Mouse (Mus musculus): ENCODE measurements around the gene Slc25a30. TPM values are rescaled to one million over a fixed set of nuclear protein-coding genes. Genes with fewer than 3 reads are reported as not detected.
"Not testable (repeated sequence)": the region's sequence is repeated elsewhere in the genome, so short reads cannot be mapped to it uniquely, and the experiment has no call there.

Slc25a30 gene
- polyA plus RNA-seq, 1 experiment from 2014 or later, result 3.6 TPM

GRCm38 (mm10) chr14:75832982-75833381, 46.1 kb upstream of the Slc25a30 start:
- Histone ChIP-seq H3K27ac (ENCODE audit: low read length) (peak overlapping the region; percentile 100), H3K9me3 (ENCODE audit: low read length) (no peaks in the 10 kb centered on the region), H3K4me3 (ENCODE audit: low read depth, low read length) (no peak overlapping the region), H3K4me2 (replicated peaks; ENCODE audit: low read depth, low read length) (peak overlapping the region; percentile 95), H3K27me3 (replicated peaks; ENCODE audit: insufficient read depth, low read length) (no peaks in the 10 kb centered on the region), H3K36me3 (ENCODE audit: insufficient read depth, low read length) (no peaks in the 10 kb centered on the region), H3K4me1 (ENCODE audit: insufficient read depth, low read depth, low read length) (peaks cover 13% of the 10 kb centered on the region; the same call in 1 of the 2 replicates), H3K9ac (replicated peaks; ENCODE audit: low read depth) (peak overlapping the region; percentile 5; the same call in 1 of the 2 replicates)
- peak; percentile 60 for DNase-seq (ENCODE audit: low spot score)
- no peak for ATAC-seq
- WGBS, result 33% methylated on average over 4 of the region's 4 CpGs
- TF ChIP-seq CTCF (IDR thresholded peaks at IDR 0.05), result no peak
- TF ChIP-seq EP300 (IDR thresholded peaks at IDR 0.05), result no peak

GRCm38 (mm10) chr14:75832031-75832430, 45.2 kb upstream of the Slc25a30 start:
- DNase-seq (ENCODE audit: low spot score) (peak; percentile 59), ATAC-seq (no peak)
- H3K4me3 ChIP-seq (ENCODE audit: low read depth, low read length), result no peak overlapping the region
- no peak overlapping the region for H3K9ac ChIP-seq (replicated peaks; ENCODE audit: low read depth)
- H3K4me2 ChIP-seq (replicated peaks; ENCODE audit: low read depth, low read length), result no peak overlapping the region
- 81% methylated on average over 2 of the region's 2 CpGs for WGBS
- H3K27me3 ChIP-seq (replicated peaks; ENCODE audit: insufficient read depth, low read length), result no peaks in the 10 kb centered on the region
- H3K36me3 ChIP-seq (ENCODE audit: insufficient read depth, low read length), result no peaks in the 10 kb centered on the region
- no peaks in the 10 kb centered on the region for H3K9me3 ChIP-seq (ENCODE audit: low read length)
- no peak overlapping the region for H3K27ac ChIP-seq (ENCODE audit: low read length)
- TF ChIP-seq EP300 (IDR thresholded peaks at IDR 0.05) (peak; percentile 53; the same call in 1 of the 2 replicates), CTCF (IDR thresholded peaks at IDR 0.05) (no peak)
- peaks cover 13% of the 10 kb centered on the region; the same call in 1 of the 2 replicates for H3K4me1 ChIP-seq (ENCODE audit: insufficient read depth, low read depth, low read length)

- H3K4me3 ChIP-seq (ENCODE audit: low read depth, low read length); H3K4me2 ChIP-seq (replicated peaks; ENCODE audit: low read depth, low read length); DNase-seq (ENCODE audit: low spot score); ATAC-seq; H3K9me3 ChIP-seq (ENCODE audit: low read length); H3K36me3 ChIP-seq (ENCODE audit: insufficient read depth, low read length); H3K27me3 ChIP-seq (replicated peaks; ENCODE audit: insufficient read depth, low read length); H3K9ac ChIP-seq (replicated peaks; ENCODE audit: low read depth); H3K27ac ChIP-seq (ENCODE audit: low read length): not testable (repeated sequence)
- H3K4me1 ChIP-seq (ENCODE audit: insufficient read depth, low read depth, low read length), result peaks cover 13% of the 10 kb centered on the region; the same call in 1 of the 2 replicates
- 59% methylated on average over 14 of the region's 14 CpGs for WGBS
These were observed 43.0 kb upstream of the Slc25a30 start for GRCm38 (mm10) chr14:75829817-75830216.

- H3K36me3 ChIP-seq (ENCODE audit: insufficient read depth, low read length), result no peaks in the 10 kb centered on the region
- H3K4me1 ChIP-seq (ENCODE audit: insufficient read depth, low read depth, low read length), result peaks cover 13% of the 10 kb centered on the region; the same call in 1 of the 2 replicates
- no peak overlapping the region for H3K27ac ChIP-seq (ENCODE audit: low read length)
- no peaks in the 10 kb centered on the region for H3K9me3 ChIP-seq (ENCODE audit: low read length)
- ATAC-seq, result peak; percentile 40
- no peak overlapping the region; the same call in 1 of the 2 replicates for H3K9ac ChIP-seq (replicated peaks; ENCODE audit: low read depth)
- H3K4me3 ChIP-seq (ENCODE audit: low read depth, low read length), result peak overlapping the region; percentile 25
- no peaks in the 10 kb centered on the region for H3K27me3 ChIP-seq (replicated peaks; ENCODE audit: insufficient read depth, low read length)
- DNase-seq (ENCODE audit: low spot score), result peak; percentile 88
- H3K4me2 ChIP-seq (replicated peaks; ENCODE audit: low read depth, low read length), result peak overlapping the region; percentile 56
- 4% methylated on average over 32 of the region's 32 CpGs for WGBS
- TF ChIP-seq CTCF (IDR thresholded peaks at IDR 0.05), result peak; percentile 97
- TF ChIP-seq EP300 (IDR thresholded peaks at IDR 0.05), result peak; percentile 37; the same call in 1 of the 2 replicates
These were observed 42.3 kb upstream of the Slc25a30 start for GRCm38 (mm10) chr14:75828866-75829806.

GRCm38 (mm10) chr14:75828221-75828620, 41.4 kb upstream of the Slc25a30 start:
- Histone ChIP-seq H3K27me3 (replicated peaks; ENCODE audit: insufficient read depth, low read length) (no peaks in the 10 kb centered on the region), H3K4me1 (ENCODE audit: insufficient read depth, low read depth, low read length) (peaks cover 9% of the 10 kb centered on the region; the same call in 1 of the 2 replicates), H3K27ac (ENCODE audit: low read length) (no peak overlapping the region), H3K9ac (replicated peaks; ENCODE audit: low read depth) (no peak overlapping the region), H3K4me3 (ENCODE audit: low read depth, low read length) (0 out of 2 replicates have a peak overlapping the region, but pooled peaks have one; percentile 25), H3K36me3 (ENCODE audit: insufficient read depth, low read length) (no peaks in the 10 kb centered on the region), H3K9me3 (ENCODE audit: low read length) (no peaks in the 10 kb centered on the region), H3K4me2 (replicated peaks; ENCODE audit: low read depth, low read length) (peak overlapping the region; percentile 56; the same call in 1 of the 2 replicates)
- DNase-seq (ENCODE audit: low spot score) (no peak), ATAC-seq (peak; percentile 22; the same call in 1 of the 2 replicates)
- no peak for TF ChIP-seq CTCF (IDR thresholded peaks at IDR 0.05)
- TF ChIP-seq EP300 (IDR thresholded peaks at IDR 0.05), result no peak
- 36% methylated on average over 11 of the region's 11 CpGs for WGBS

- no peaks in the 10 kb centered on the region for H3K27me3 ChIP-seq (replicated peaks; ENCODE audit: insufficient read depth, low read length)
- WGBS, result 57% methylated on average over 3 of the region's 3 CpGs
- no peak overlapping the region for H3K4me2 ChIP-seq (replicated peaks; ENCODE audit: low read depth, low read length)
- H3K27ac ChIP-seq (ENCODE audit: low read length), result no peak overlapping the region
- ATAC-seq (no peak), DNase-seq (ENCODE audit: low spot score) (no peak)
- no peaks in the 10 kb centered on the region for H3K9me3 ChIP-seq (ENCODE audit: low read length)
- H3K9ac ChIP-seq (replicated peaks; ENCODE audit: low read depth), result no peak overlapping the region
- peaks cover 5% of the 10 kb centered on the region; the same call in 1 of the 2 replicates for H3K4me1 ChIP-seq (ENCODE audit: insufficient read depth, low read depth, low read length)
- H3K36me3 ChIP-seq (ENCODE audit: insufficient read depth, low read length), result no peaks in the 10 kb centered on the region
- H3K4me3 ChIP-seq (ENCODE audit: low read depth, low read length), result no peak overlapping the region
- TF ChIP-seq CTCF (IDR thresholded peaks at IDR 0.05) (no peak), EP300 (IDR thresholded peaks at IDR 0.05) (no peak)
These were observed 40.1 kb upstream of the Slc25a30 start for GRCm38 (mm10) chr14:75826851-75827410.

Measured in lung, postnatal 0 days (tissue).